ENCODE assay signal across 14 mouse cellular contexts in the genomic region with DNA sequence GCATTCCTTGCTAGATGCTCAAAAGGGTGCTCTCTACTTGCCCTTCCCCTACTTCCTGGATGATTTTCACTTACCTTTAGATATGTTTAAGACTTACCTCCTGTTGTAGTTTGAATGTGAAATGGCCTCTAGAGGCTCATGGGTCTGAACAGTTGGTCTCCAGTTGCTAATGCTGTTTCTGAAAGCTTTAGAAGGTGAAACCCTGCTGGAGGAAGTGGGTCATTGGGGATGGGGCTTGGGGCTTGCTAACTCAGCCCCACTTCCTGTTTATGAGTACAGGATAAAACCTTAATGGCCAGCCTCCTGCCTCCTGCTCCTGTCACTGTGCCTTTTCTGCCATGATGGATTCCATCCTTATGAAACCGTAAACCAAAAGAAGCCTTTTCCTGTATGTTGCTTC.
"Had no signal": no experiment of that assay in that cellular context is flagged by ENCODE, and none has a peak within 500 bp of the region (broad histone marks: within the 10 kb centered on the region; RNA-seq: fewer than 3 reads in every experiment).

No protein-coding gene starts in this region.

- H3K4me2 ChIP-seq: limb, embryonic 15.5 days; liver, embryonic 12.5 days; lung, embryonic 14.5 days; midbrain, embryonic 11.5 days had no signal

- H3K9ac ChIP-seq: limb, embryonic 15.5 days; liver, embryonic 12.5 days; lung, embryonic 14.5 days had no signal

- H3K27ac ChIP-seq: layer of hippocampus, adult 2 months; left cerebral cortex, adult 2 months; limb, embryonic 15.5 days; liver, embryonic 12.5 days had no signal

- H3K4me3 ChIP-seq: layer of hippocampus, adult 2 months; left cerebral cortex, adult 2 months; limb, embryonic 15.5 days; liver, embryonic 12.5 days; megakaryocyte, embryonic 14.5 days had no signal

- H3K36me3 ChIP-seq: limb, embryonic 15.5 days; liver, embryonic 12.5 days had no signal

- H3K9me3 ChIP-seq: limb, embryonic 15.5 days; liver, embryonic 12.5 days; megakaryocyte, embryonic 14.5 days had no signal

- DNase-seq: kidney, postnatal 10 days; kidney, postnatal 4 days; lung, embryonic 14.5 days; lung, postnatal 10 days; lung, postnatal 4 days; thymus, adult 2 months; thymus, postnatal 4 days had no signal

- H3K27me3 ChIP-seq: limb, embryonic 15.5 days; liver, embryonic 12.5 days; megakaryocyte, embryonic 14.5 days had no signal

- ATAC-seq: liver, embryonic 12.5 days; midbrain, embryonic 16.5 days had no signal

- H3K4me1 ChIP-seq: limb, embryonic 15.5 days; liver, embryonic 12.5 days; megakaryocyte, embryonic 14.5 days had no signal
